Mouse (Mus musculus) ES-E14 (cell line): ENCODE data around the gene Gm45337. TPM values are rescaled to one million over a fixed set of nuclear protein-coding genes. Genes with fewer than 3 reads are reported as not detected.

Experiments
- DNase-seq: peaks from one replicate; pipeline ENCODE4 v3.0.0-alpha.2; 2013; ENCODE audit warnings: low read depth, low spot score
- H3K27ac ChIP-seq: 2 replicates; pipeline ENCODE4 v1.5.1; 2012; ENCODE audit warnings: low read depth, mild to moderate bottlenecking, low read length, moderate library complexity, mixed read lengths; ENCODE audit not compliant: poor library complexity, insufficient read depth, severe bottlenecking
- H3K36me3 ChIP-seq: 2 replicates; pipeline ENCODE4 v1.6.1; 2012; ENCODE audit warnings: mild to moderate bottlenecking, low read length, moderate library complexity, mixed read lengths; ENCODE audit not compliant: control insufficient read depth, poor library complexity, insufficient read depth, severe bottlenecking
- H3K4me1 ChIP-seq, 2 experiments: fragments of 150-350 bp in 1 of 2; sonication (generic) in 1 of 2; 2 replicates each; pipeline ENCODE4 v1.6.1; 2012; ENCODE audit warnings: low read length in 2 of 2, mild to moderate bottlenecking in 1 of 2, mixed read lengths in 1 of 2; ENCODE audit not compliant: control insufficient read depth in 2 of 2, insufficient read depth in 2 of 2, poor library complexity in 1 of 2
- H3K4me3 ChIP-seq, 2 experiments: fragments of 150-350 bp in 1 of 2; sonication (generic) in 1 of 2; 2 replicates each; pipeline ENCODE4 v1.5.1; 2012; ENCODE audit warnings: low read length in 2 of 2, low read depth in 1 of 2, mild to moderate bottlenecking in 1 of 2, mixed read lengths in 1 of 2; ENCODE audit not compliant: insufficient read depth in 1 of 2, poor library complexity in 1 of 2, severe bottlenecking in 1 of 2
- H3K9ac ChIP-seq: 2 replicates; pipeline ENCODE4 v1.6.1; 2012; ENCODE audit warnings: low read depth, mild to moderate bottlenecking, low read length, mixed read lengths; ENCODE audit not compliant: poor library complexity, insufficient read depth, severe bottlenecking
- H3K9me3 ChIP-seq: fragments of 150-350 bp; sonication (generic); 2 replicates; pipeline ENCODE4 v1.6.1; 2012; ENCODE audit warnings: low read depth, mild to moderate bottlenecking, low read length; ENCODE audit not compliant: control insufficient read depth, insufficient read depth
- CHD2 ChIP-seq: IDR thresholded peaks from 2 replicates; pipeline ENCODE4 v1.6.1; 2014; ENCODE audit warnings: mild to moderate bottlenecking, low read depth, low read length, inconsistent platforms
- HCFC1 ChIP-seq: IDR thresholded peaks from 2 replicates; pipeline ENCODE4 v1.6.1; 2012; ENCODE audit warnings: low read length, inconsistent platforms, borderline replicate concordance; ENCODE audit not compliant: insufficient read depth
- MAFK ChIP-seq: IDR thresholded peaks from 2 replicates; pipeline ENCODE4 v1.6.1; 2014; ENCODE audit warnings: mild to moderate bottlenecking, low read depth, low read length, inconsistent platforms; ENCODE audit not compliant: insufficient read depth
- ZC3H11A ChIP-seq: IDR thresholded peaks from 2 replicates; pipeline ENCODE4 v1.6.1; 2012; ENCODE audit warnings: low read depth, mild to moderate bottlenecking, inconsistent platforms, low read length, borderline replicate concordance
- ZNF384 ChIP-seq: IDR thresholded peaks from 2 replicates; pipeline ENCODE4 v1.6.1; 2012; ENCODE audit warnings: low read depth, low read length, inconsistent platforms
- in situ Hi-C, 2 experiments: fragments of 600-800 bp; cut with MboI; formaldehyde crosslinking; loops; one replicate each; pipeline ENCODE4 v1.15.1; 2025; ENCODE audit warnings: low sequenced_read_pairs in 2 of 2, inconsistent platforms in 1 of 2; ENCODE audit not compliant: unreplicated experiment in 2 of 2
- total RNA-seq: library from RNA; depleted of rRNA; stranded (reverse); fragments of 300-350 nt; gene quantifications from 2 replicates; pipeline ENCODE4 v1.2.3, GENCODE M21; 2012; rRNA removed

Gm45337 gene
- total RNA-seq, 1 experiment, result not detected

GRCm38 (mm10) chr7:142094301-142095143 lies 49.9 kb downstream of the Gm45337 start:
- no peak for DNase-seq
- in situ Hi-C loops, result no loop called here
- no peaks in the 10 kb centered on the region for H3K36me3 ChIP-seq
- H3K9me3 ChIP-seq, result no peaks in the 10 kb centered on the region
- H3K9ac ChIP-seq, result peak overlapping the region; percentile 76
- TF ChIP-seq ZNF384, result no peak
- peaks cover 0 to 4% of the 10 kb centered on the region in 2 experiments; a peak in 1 of 4 replicates for H3K4me1 ChIP-seq
- H3K27ac ChIP-seq, result no peak overlapping the region
- peak overlapping the region; percentile 75 to 98 for H3K4me3 ChIP-seq

- Histone ChIP-seq H3K27ac (no peak overlapping the region), H3K4me3 (peak overlapping the region in 1 of 2 experiments; percentile 75; a peak in 1 of 4 replicates), H3K4me1 (peaks cover 0 to 4% of the 10 kb centered on the region in 2 experiments; a peak in 1 of 4 replicates), H3K36me3 (no peaks in the 10 kb centered on the region), H3K9ac (no peak overlapping the region), H3K9me3 (no peaks in the 10 kb centered on the region)
- in situ Hi-C loops, result no loop called here
- TF ChIP-seq HCFC1, result no peak
- TF ChIP-seq MAFK, result no peak
- TF ChIP-seq CHD2, result no peak
- no peak for TF ChIP-seq ZNF384
- TF ChIP-seq ZC3H11A, result no peak
- DNase-seq, result no peak
Observed at GRCm38 (mm10) chr7:142093696-142094240, 50.6 kb downstream of the Gm45337 start.

Other genes starting within 250 kb of the Gm45337 start
- 20.9 and 28.3 TPM in 2 replicates for gene Tollip, start 226.1 kb downstream of the Gm45337 start, total RNA-seq
- 2.5 and 2.9 TPM in 2 replicates for gene Brsk2, start 194.9 kb downstream of the Gm45337 start, total RNA-seq
- 30.7 and 31.8 TPM in 2 replicates for gene Mob2, start 83.5 kb downstream of the Gm45337 start, total RNA-seq
- 0.69 and 1.2 TPM in 2 replicates for gene Dusp8, start 48.8 kb downstream of the Gm45337 start, total RNA-seq
- not detected in 2 replicates for gene Gm45618, start 23.9 kb downstream of the Gm45337 start, total RNA-seq
- not detected in 2 replicates for gene Gm39115, start 8.6 kb downstream of the Gm45337 start, total RNA-seq
- gene Gm29735, start 12.5 kb upstream of the Gm45337 start, total RNA-seq, result not detected in 2 replicates
- gene Gm4553, start 21.1 kb upstream of the Gm45337 start, total RNA-seq, result not detected in 2 replicates
- gene Krtap5-2, start 31.4 kb upstream of the Gm45337 start, total RNA-seq, result not detected in 2 replicates
- gene Gm10153, start 45.8 kb upstream of the Gm45337 start, total RNA-seq, result not detected in 2 replicates
- gene Krtap5-3, start 56.8 kb upstream of the Gm45337 start, total RNA-seq, result not detected in 2 replicates
- not detected in 2 replicates for gene Gm7579, start 67.3 kb upstream of the Gm45337 start, total RNA-seq
- not detected in 2 replicates for gene Krtap5-5, start 85.4 kb upstream of the Gm45337 start, total RNA-seq
- not detected in 2 replicates for gene Gm40460, start 96.5 kb upstream of the Gm45337 start, total RNA-seq
- gene Gm2431, start 113.7 kb upstream of the Gm45337 start, total RNA-seq, result not detected in 2 replicates
- not detected in 2 replicates for gene Gm4559, start 129.8 kb upstream of the Gm45337 start, total RNA-seq
- not detected in 2 replicates for gene Krtap5-1, start 152.5 kb upstream of the Gm45337 start, total RNA-seq
- gene Krtap5-4, start 158.9 kb upstream of the Gm45337 start, total RNA-seq, result not detected in 2 replicates
- 0.53 and 0.71 TPM in 2 replicates for gene Ifitm10, start 229.1 kb upstream of the Gm45337 start, total RNA-seq
- gene Gm49369, start 238.1 kb upstream of the Gm45337 start, total RNA-seq, result 6.6 and 17.8 TPM in 2 replicates
- gene Ctsd, start 243.4 kb upstream of the Gm45337 start, total RNA-seq, result 535 and 745 TPM in 2 replicates